Mouse (Mus musculus) mouse trophoblast stem cell (cell line): ENCODE data around the gene H2-Q10.

Source experiments
- in situ Hi-C, 2 experiments: fragments of 300-500 bp; cut with MseI, MboI; formaldehyde crosslinking; loops; 2 replicates in 1 of 2; 3 replicates in 1 of 2; pipeline ENCODE4 v1.15.1; 2025

The H2-Q10 gene

DNA sequence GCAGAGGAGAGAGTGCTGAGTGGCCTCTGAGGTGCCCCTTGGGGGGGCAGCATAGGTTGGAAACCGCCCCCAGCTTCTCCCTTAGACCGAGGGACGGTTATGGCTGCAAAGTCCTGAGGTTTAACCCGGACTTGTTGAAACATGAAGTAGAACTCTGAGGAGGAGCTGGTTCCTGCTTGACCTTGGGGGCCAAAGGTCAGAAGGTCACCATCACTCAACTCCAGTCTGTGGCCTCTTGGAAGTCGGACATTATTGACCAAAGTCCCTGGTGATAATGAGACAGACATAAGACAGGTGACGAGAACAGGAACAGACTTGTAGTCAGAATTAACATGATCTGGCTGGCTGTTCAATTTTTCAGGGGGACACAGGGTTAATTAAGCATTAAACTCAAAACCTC is 44.9 kb downstream of the H2-Q10 start:
- in situ Hi-C loops: no loop called here

DNA sequence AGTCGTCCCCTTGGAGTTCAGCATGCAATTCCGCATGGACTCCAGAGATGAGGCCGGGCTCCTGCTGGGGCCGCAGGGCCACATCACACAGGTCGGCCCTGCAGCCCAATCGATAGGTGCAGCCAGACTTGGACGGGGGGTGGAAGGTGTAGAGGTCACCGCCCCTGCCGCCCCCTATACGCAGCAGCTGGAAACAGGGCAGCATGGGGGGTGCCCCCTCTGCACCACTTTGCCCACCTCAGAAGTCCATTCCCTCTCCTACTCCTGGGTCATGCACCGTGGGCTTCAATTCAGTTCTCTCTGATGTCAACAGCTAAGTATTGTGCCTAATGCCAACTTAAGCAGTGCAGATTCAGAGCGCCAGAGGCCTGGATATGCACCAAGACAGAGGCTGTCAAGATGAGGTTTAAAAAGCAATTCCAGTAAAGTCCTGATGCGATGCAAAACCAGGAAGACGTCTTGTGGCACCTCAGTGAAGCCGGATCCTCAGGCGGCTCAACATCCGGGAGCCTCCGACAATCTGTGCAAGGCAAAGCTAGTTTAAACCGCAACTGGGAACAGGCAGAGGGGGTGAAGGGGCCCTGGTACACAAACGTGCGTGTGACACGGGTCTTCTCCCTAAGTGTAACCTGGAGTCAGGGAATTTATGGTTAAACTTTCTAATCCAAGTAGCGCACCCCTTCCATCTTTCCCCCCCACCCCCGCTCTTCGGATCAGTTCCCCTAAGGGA is 46.2 kb downstream of the H2-Q10 start:
- in situ Hi-C loops: no loop called here

DNA sequence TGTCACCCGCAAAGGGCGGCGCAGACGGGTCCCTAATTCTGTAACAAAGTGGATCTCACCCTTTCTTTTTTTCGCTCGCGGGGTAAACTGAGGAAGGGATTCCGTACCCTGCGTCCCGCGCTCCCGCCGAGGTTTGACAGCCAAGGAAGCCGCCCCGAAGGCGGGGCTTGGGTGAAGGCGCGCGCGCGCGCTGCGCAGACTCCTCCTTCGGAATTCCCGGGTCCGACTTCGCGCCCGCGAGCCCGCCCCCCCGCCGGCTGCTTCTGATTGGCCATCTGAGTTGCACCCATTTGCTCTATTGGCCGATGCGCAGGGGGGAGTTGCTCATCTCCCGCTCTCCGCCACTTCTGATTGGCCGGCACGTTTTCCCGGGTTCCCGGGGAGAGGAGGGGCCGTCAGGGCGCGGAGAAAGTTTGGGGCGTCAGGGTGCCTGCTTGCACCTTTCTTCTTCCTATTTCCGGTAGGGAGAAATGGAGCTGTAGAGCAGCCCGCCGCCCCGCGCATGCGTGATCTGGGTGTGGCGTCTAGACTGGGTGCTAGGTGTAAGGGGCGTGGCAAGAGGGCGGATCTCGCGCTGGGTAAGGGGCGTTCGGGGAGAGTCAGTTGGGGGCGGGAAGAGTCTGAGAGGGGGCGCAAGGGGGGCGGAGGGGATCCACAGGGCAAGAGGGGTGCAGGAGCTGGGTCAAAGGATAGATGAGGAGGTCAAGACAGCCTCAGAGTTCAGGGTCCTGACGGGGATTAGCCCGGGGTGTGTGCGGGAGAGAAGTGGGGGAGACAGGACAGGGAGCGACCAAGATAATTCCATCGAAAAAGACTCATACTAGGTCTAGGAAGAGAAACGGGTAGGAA is 47.0 kb downstream of the H2-Q10 start, which contains the start of the genes Tcf19 and Cchcr1:
Gene Tcf19, minus strand, starts transcription at position 173 of the 849 bp plus-strand sequence.
Gene Cchcr1, plus strand, starts transcription at position 449 of the 849 bp plus-strand sequence.
- in situ Hi-C loops: no loop called here

DNA sequence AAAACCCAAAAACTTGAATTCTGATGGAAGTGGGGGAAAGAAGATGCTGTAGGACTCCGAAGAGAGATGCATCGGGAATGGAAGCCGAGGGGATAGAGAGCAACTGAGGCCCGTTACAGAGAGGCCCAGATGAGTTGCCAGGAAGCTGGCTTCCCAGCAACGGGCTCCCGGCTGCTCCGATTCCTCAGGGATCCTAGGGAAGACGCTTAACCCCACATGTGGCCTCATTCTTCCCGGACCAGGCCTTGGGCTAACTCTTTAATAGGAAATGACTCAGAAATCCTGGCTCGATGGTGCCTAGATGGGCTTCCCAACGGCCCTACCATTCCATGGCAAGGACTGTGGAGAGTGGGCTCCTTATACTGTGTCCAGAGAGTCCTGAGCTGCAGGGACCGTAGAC is 47.6 kb downstream of the H2-Q10 start:
- in situ Hi-C loops: no loop called here
